Mouse (Mus musculus): ENCODE data around the gene Sh3glb2.

Gene Sh3glb2

GRCm38 (mm10) chr2:30358533-30359531 lies at the start of gene Sh3glb2:
Gene Sh3glb2 (minus strand): TSS chr2:30359337.
- DNase-seq: peak; percentile 91 to 95

- no peak for DNase-seq
Measured at GRCm38 (mm10) chr2:30408452-30409100, 49.4 kb upstream of the Sh3glb2 start.

- no peak for DNase-seq
Measured at GRCm38 (mm10) chr2:30407778-30408177, 48.6 kb upstream of the Sh3glb2 start.

GRCm38 (mm10) chr2:30407221-30407620 lies 48.1 kb upstream of the Sh3glb2 start:
- DNase-seq: no peak

- DNase-seq: peak; percentile 29 to 31
Measured at GRCm38 (mm10) chr2:30403870-30404269, 44.7 kb upstream of the Sh3glb2 start.

- DNase-seq: no peak
Measured at GRCm38 (mm10) chr2:30402843-30403242, 43.7 kb upstream of the Sh3glb2 start.

- DNase-seq: no peak
Measured at GRCm38 (mm10) chr2:30402351-30402826, 43.3 kb upstream of the Sh3glb2 start.

GRCm38 (mm10) chr2:30401581-30401980 lies 42.4 kb upstream of the Sh3glb2 start:
- no peak for DNase-seq

GRCm38 (mm10) chr2:30399191-30400171 lies 40.3 kb upstream of the Sh3glb2 start:
- DNase-seq: no peak

- no peak for DNase-seq
Measured at GRCm38 (mm10) chr2:30397986-30398512, 38.9 kb upstream of the Sh3glb2 start.

- no peak for DNase-seq
Measured at GRCm38 (mm10) chr2:30396246-30396645, 37.1 kb upstream of the Sh3glb2 start.

GRCm38 (mm10) chr2:30395757-30396156 lies 36.6 kb upstream of the Sh3glb2 start:
- no peak for DNase-seq

GRCm38 (mm10) chr2:30393370-30393656 lies 34.2 kb upstream of the Sh3glb2 start:
- DNase-seq: no peak

- DNase-seq: peak; percentile 37 to 39
Measured at GRCm38 (mm10) chr2:30392577-30393369, 33.6 kb upstream of the Sh3glb2 start.

GRCm38 (mm10) chr2:30392114-30392576 lies 33.0 kb upstream of the Sh3glb2 start, which contains the start of gene Dolpp1:
Gene Dolpp1 (plus strand): TSS chr2:30392254.
- DNase-seq: peak; percentile 95 to 96

GRCm38 (mm10) chr2:30389000-30389399 lies 29.9 kb upstream of the Sh3glb2 start:
- DNase-seq: no peak

GRCm38 (mm10) chr2:30386913-30387312 lies 27.8 kb upstream of the Sh3glb2 start:
- DNase-seq: no peak

GRCm38 (mm10) chr2:30385591-30385990 lies 26.5 kb upstream of the Sh3glb2 start:
- no peak for DNase-seq

GRCm38 (mm10) chr2:30384814-30385213 lies 25.7 kb upstream of the Sh3glb2 start:
- no peak for DNase-seq

- DNase-seq: no peak
Measured at GRCm38 (mm10) chr2:30381377-30381725, 22.2 kb upstream of the Sh3glb2 start.
